8 mouse cellular contexts compared by ENCODE assay signal in genomic region chr10:60078561-60078917, GRCm38 (mm10). TPM values are rescaled to one million over a fixed set of nuclear protein-coding genes. Genes with fewer than 3 reads are reported as not detected.
DNase-seq lines count a peak whose midpoint lies in the region; ATAC-seq and TF ChIP-seq lines count a peak whose summit lies in the region.

No protein-coding gene starts in this region.

- 0 out of 2 replicates have a peak overlapping the region, but pooled peaks have one; percentile 15 for H3K27ac ChIP-seq in lung, embryonic 15.5 days
- H3K27ac ChIP-seq in hindbrain, embryonic 15.5 days (replicated peaks) = peak overlapping the region; percentile 53
- peak overlapping the region; percentile 87 for H3K27ac ChIP-seq in liver, postnatal 0 days (ENCODE audit: low read depth)

- no peaks in the 10 kb centered on the region for H3K27me3 ChIP-seq in lung, embryonic 15.5 days
- no peaks in the 10 kb centered on the region for H3K27me3 ChIP-seq in hindbrain, embryonic 15.5 days
- no peaks in the 10 kb centered on the region for H3K27me3 ChIP-seq in liver, postnatal 0 days (ENCODE audit: insufficient read depth, low read length)

- peaks cover 45% of the 10 kb centered on the region for H3K4me1 ChIP-seq in lung, embryonic 15.5 days
- H3K4me1 ChIP-seq in hindbrain, embryonic 15.5 days (replicated peaks) = peaks cover 36% of the 10 kb centered on the region
- peaks cover 54% of the 10 kb centered on the region for H3K4me1 ChIP-seq in liver, postnatal 0 days (ENCODE audit: insufficient read depth)

- no peak overlapping the region for H3K4me3 ChIP-seq in lung, embryonic 15.5 days
- no peak overlapping the region for H3K4me3 ChIP-seq in hindbrain, embryonic 15.5 days
- peak overlapping the region; percentile 31; the same call in 1 of the 2 replicates for H3K4me3 ChIP-seq in liver, postnatal 0 days (ENCODE audit: low read depth, low read length)

- no peak for DNase-seq in lung, adult 18-20 months
- DNase-seq in adrenal gland, postnatal 10 days = peak; percentile 86
- peak; percentile 47 for DNase-seq in frontal cortex, postnatal 36 days (ENCODE audit: low spot score in 2 of 2)
- peak; percentile 84 for DNase-seq in liver, postnatal 0 days
- DNase-seq in thymus, postnatal 4 days = no peak

- H3K4me2 ChIP-seq in lung, embryonic 15.5 days = 0 out of 2 replicates have a peak overlapping the region, but pooled peaks have one; percentile 1
- H3K4me2 ChIP-seq in hindbrain, embryonic 15.5 days = no peak overlapping the region
- H3K4me2 ChIP-seq in liver, postnatal 0 days (ENCODE audit: low read depth, low read length) = peak overlapping the region; percentile 71

- no peaks in the 10 kb centered on the region for H3K36me3 ChIP-seq in lung, embryonic 15.5 days
- no peaks in the 10 kb centered on the region for H3K36me3 ChIP-seq in hindbrain, embryonic 15.5 days
- no peaks in the 10 kb centered on the region for H3K36me3 ChIP-seq in liver, postnatal 0 days (replicated peaks; ENCODE audit: insufficient read depth, low read length)

- 39% methylated on average over 5 of the region's 5 CpGs for WGBS in lung, embryonic 15.5 days
- WGBS in hindbrain, embryonic 15.5 days = 60% methylated on average over 5 of the region's 5 CpGs
- WGBS in liver, postnatal 0 days (ENCODE audit: insufficient replicate concordance) = 43% methylated on average over 5 of the region's 5 CpGs

- peak; percentile 91 for TF ChIP-seq EP300 in liver, postnatal 0 days (IDR thresholded peaks at IDR 0.05; ENCODE audit: low read depth)

- H3K9me3 ChIP-seq in lung, embryonic 15.5 days = no peaks in the 10 kb centered on the region
- H3K9me3 ChIP-seq in hindbrain, embryonic 15.5 days = no peaks in the 10 kb centered on the region
- no peaks in the 10 kb centered on the region for H3K9me3 ChIP-seq in liver, postnatal 0 days (ENCODE audit: low read length)

- no peak overlapping the region for H3K9ac ChIP-seq in lung, embryonic 15.5 days
- no peak overlapping the region for H3K9ac ChIP-seq in hindbrain, embryonic 15.5 days
- peak overlapping the region; percentile 42; the same call in 1 of the 2 replicates for H3K9ac ChIP-seq in liver, postnatal 0 days (replicated peaks)

- ATAC-seq in lung, embryonic 15.5 days (ENCODE audit: borderline replicate concordance, extremely low read depth, low FRiP score, low TSS enrichment) = peak; percentile 82
- ATAC-seq in hindbrain, embryonic 15.5 days (ENCODE audit: low FRiP score, low read depth) = 0 out of 2 replicates have a peak, but pooled peaks have one; percentile 41
- ATAC-seq in liver, postnatal 0 days = peak; percentile 85
- ATAC-seq in inflammation-experienced regulatory T-cells, adult 6 months = no peak

- TF ChIP-seq CTCF in liver, postnatal 0 days (IDR thresholded peaks at IDR 0.05; ENCODE audit: low read depth) = no peak

RNA-seq across cellular contexts. Expression of gene Spock2, which starts 27.5 kb away (rescaled TPM):
- polyA plus RNA-seq in lung, embryonic 15.5 days (2015; fragmentation: Nextera tagmentation; extraction: Ambion mirVana) = 2.2 and 4.4 TPM in 2 replicates
- 10 to 100 TPM; 32.9 to 37.8 TPM for total RNA-seq in adrenal gland, postnatal 10 days (2021)
- 106 and 113 TPM in 2 replicates for polyA plus RNA-seq in hindbrain, embryonic 15.5 days (2015; fragmentation: Nextera tagmentation; extraction: Ambion mirVana)
- polyA plus RNA-seq in liver, postnatal 0 days (2015; fragmentation: Nextera tagmentation; extraction: Ambion mirVana) = 0.09 and 0.11 TPM in 2 replicates
- polyA plus RNA-seq in inflammation-experienced regulatory T-cells, adult 6 months (2017; shearing (Covaris generic)) = 1 to 10 TPM; 1.5 to 8.7 (median 8.0) TPM

Comparison
In these comparisons a context has a peak if more than half of its experiments do, and no peak if none do; other contexts are left out.
1. H3K27ac ChIP-seq: peak in every context shown above with its lines; median percentile 87 in liver, postnatal 0 days; 53 in hindbrain, embryonic 15.5 days; 15 in lung, embryonic 15.5 days.
2. DNase-seq: peak in adrenal gland, postnatal 10 days (single experiment), frontal cortex, postnatal 36 days (2 of 2) and liver, postnatal 0 days (single experiment); none in lung, adult 18-20 months (0 of 2) and thymus, postnatal 4 days (single experiment).
3. RNA of gene Spock2, which starts 27.5 kb away (polyA plus RNA-seq): 106 to 113 TPM in hindbrain, embryonic 15.5 days; 1.5 to 8.7 TPM in inflammation-experienced regulatory T-cells, adult 6 months, 2.2 to 4.4 TPM in lung, embryonic 15.5 days and 0.09 to 0.11 TPM in liver, postnatal 0 days; every median in the first group is over 10 times any median in the second.